Mouse (Mus musculus) liver, embryonic 16.5 days (tissue): ENCODE measurements around the gene Patz1. TPM values are rescaled to one million over a fixed set of nuclear protein-coding genes. Genes with fewer than 3 reads are reported as not detected.

Source experiments
- ATAC-seq: fragments of 200-750 bp; cut with Nextera tagmentation; 2 replicates; pipeline ENCODE4 v1.8.0; 2017; ENCODE audit warnings: low read depth, mild to moderate bottlenecking, moderate number of reproducible peaks, moderate library complexity
- H3K27ac ChIP-seq: fragments of 300-500 bp; sonication (generic); 2 replicates; pipeline ENCODE4 v1.5.1; 2014; ENCODE audit warnings: mild to moderate bottlenecking, low read length
- H3K27me3 ChIP-seq: fragments of 300-500 bp; sonication (generic); 2 replicates; pipeline ENCODE4 v1.6.1; 2014; ENCODE audit warnings: low read depth, low read length, mixed read lengths; ENCODE audit not compliant: control insufficient read depth, insufficient read depth
- H3K36me3 ChIP-seq: fragments of 300-500 bp; sonication (generic); 2 replicates; pipeline ENCODE4 v1.6.1; 2014; ENCODE audit warnings: mild to moderate bottlenecking; ENCODE audit not compliant: control insufficient read depth, insufficient read depth
- H3K4me1 ChIP-seq: fragments of 300-500 bp; sonication (generic); 2 replicates; pipeline ENCODE4 v1.6.1; 2014; ENCODE audit warnings: low read depth, low read length, mixed read lengths; ENCODE audit not compliant: control insufficient read depth
- H3K4me2 ChIP-seq: fragments of 300-500 bp; sonication (generic); 2 replicates; pipeline ENCODE4 v1.6.1; 2014; ENCODE audit warnings: low read depth, low read length, mixed read lengths
- H3K4me3 ChIP-seq: fragments of 300-500 bp; sonication (generic); 2 replicates; pipeline ENCODE4 v1.5.1; 2014; ENCODE audit warnings: low read depth, mild to moderate bottlenecking, low read length
- H3K9ac ChIP-seq: fragments of 300-500 bp; sonication (generic); 2 replicates; pipeline ENCODE4 v1.6.1; 2014; ENCODE audit warnings: low read depth, low read length
- H3K9me3 ChIP-seq: fragments of 300-500 bp; sonication (generic); replicated peaks from 2 replicates; pipeline ENCODE4 v1.6.1; 2016; ENCODE audit warnings: low read length; ENCODE audit not compliant: control insufficient read depth
- WGBS: fragments of 180-500 bp; shearing (Covaris S2); extraction: QIAGEN DNeasy Blood & Tissue Kit; methylation state at CpG from one replicate; pipeline ENCODE4 v1.1.7; 2014; ENCODE audit not compliant: insufficient replicate concordance; 5-methylcytosine and 5-hydroxymethylcytosine counted together
- polyA plus RNA-seq: library from polyadenylated mRNA; unstranded; fragments of >200 nt; fragmentation: Nextera tagmentation; extraction: Ambion mirVana; gene quantifications from 2 replicates; pipeline ENCODE4 v1.2.1, GENCODE M21; 2015

The Patz1 gene
- polyA plus RNA-seq, 1 experiment from 2014 or later: 9.2 TPM

- H3K27me3 ChIP-seq: no peaks in the 10 kb centered on the region
- H3K9me3 ChIP-seq: no peaks in the 10 kb centered on the region
- no peak overlapping the region for H3K27ac ChIP-seq
- no peak overlapping the region for H3K4me3 ChIP-seq
- no peak for ATAC-seq
- no peak overlapping the region for H3K9ac ChIP-seq
- H3K36me3 ChIP-seq: peaks cover 5% of the 10 kb centered on the region; the same call in 1 of the 2 replicates
- WGBS: 51% methylated on average over 4 of the region's 4 CpGs
- no peak overlapping the region for H3K4me2 ChIP-seq
- H3K4me1 ChIP-seq: peaks cover 8% of the 10 kb centered on the region
Observed at GRCm38 (mm10) chr11:3349343-3349695, 60.6 kb downstream of the Patz1 start.

- ATAC-seq: no peak
- 78% methylated on average over 9 of the region's 9 CpGs for WGBS
Observed at GRCm38 (mm10) chr11:3352131-3352530, 63.5 kb downstream of the Patz1 start.

GRCm38 (mm10) chr11:3352990-3353585, 64.4 kb downstream of the Patz1 start:
- Histone ChIP-seq H3K36me3 (peaks cover 7% of the 10 kb centered on the region; the same call in 1 of the 2 replicates), H3K27me3 (no peaks in the 10 kb centered on the region), H3K4me2 (no peak overlapping the region), H3K9me3 (no peaks in the 10 kb centered on the region), H3K27ac (no peak overlapping the region), H3K4me3 (no peak overlapping the region), H3K9ac (no peak overlapping the region), H3K4me1 (peaks cover 8% of the 10 kb centered on the region)
- WGBS: 65% methylated on average over 18 of the region's 18 CpGs
- ATAC-seq: no peak

More at GRCm38 (mm10) chr11:3352131-3352530, 63.5 kb downstream of the Patz1 start:
- Histone ChIP-seq H3K9ac (no peak overlapping the region), H3K36me3 (peaks cover 7% of the 10 kb centered on the region; the same call in 1 of the 2 replicates), H3K4me2 (no peak overlapping the region), H3K27ac (no peak overlapping the region), H3K4me1 (peaks cover 8% of the 10 kb centered on the region), H3K9me3 (no peaks in the 10 kb centered on the region), H3K27me3 (no peaks in the 10 kb centered on the region), H3K4me3 (no peak overlapping the region)

Other genes starting within 250 kb of the Patz1 start
- gene Sfi1, start 95.4 kb upstream of the Patz1 start, polyA plus RNA-seq: 3.4 and 4.1 TPM in 2 replicates
- 18.5 and 18.7 TPM in 2 replicates for gene Eif4enif1, start 86.5 kb upstream of the Patz1 start, polyA plus RNA-seq
- gene Drg1, start 22.5 kb upstream of the Patz1 start, polyA plus RNA-seq: 91.6 and 103 TPM in 2 replicates
- 1.4 and 1.9 TPM in 2 replicates for gene Pik3ip1, start 41.5 kb downstream of the Patz1 start, polyA plus RNA-seq
- 6.7 and 7.3 TPM in 2 replicates for gene Limk2, start 120.3 kb downstream of the Patz1 start, polyA plus RNA-seq
- 8.4 and 9.0 TPM in 2 replicates for gene Rnf185, start 163.5 kb downstream of the Patz1 start, polyA plus RNA-seq
- 0.09 and 0.12 TPM in 2 replicates for gene Pla2g3, start 199.4 kb downstream of the Patz1 start, polyA plus RNA-seq
- 0.96 and 1.0 TPM in 2 replicates for gene Inpp5j, start 215.9 kb downstream of the Patz1 start, polyA plus RNA-seq
- gene Selenom, start 225.8 kb downstream of the Patz1 start, polyA plus RNA-seq: 9.6 and 10.8 TPM in 2 replicates